ENCODE assay signal across 19 mouse cellular contexts in the genomic region with DNA sequence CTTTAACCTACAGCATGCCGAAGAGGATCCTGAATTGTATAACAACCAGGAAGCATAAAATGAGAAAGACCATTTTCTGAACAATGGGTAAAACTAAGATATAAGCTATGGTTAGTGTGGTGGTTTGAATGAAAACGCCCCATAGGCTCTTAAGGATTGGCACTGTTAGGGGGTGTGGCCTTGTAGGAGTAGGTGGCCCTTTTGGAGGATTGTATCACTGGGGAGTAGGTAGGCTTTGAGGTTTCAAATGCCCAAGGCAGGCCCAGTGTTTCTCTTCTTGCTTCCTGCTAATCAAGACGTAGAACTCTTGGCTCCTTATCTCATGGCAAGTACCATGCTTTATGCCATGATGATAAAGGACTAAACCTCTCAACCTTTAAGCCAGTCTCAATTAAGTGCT. TPM values are rescaled to one million over a fixed set of nuclear protein-coding genes. Genes with fewer than 3 reads are reported as not detected.
"Had no signal": no experiment of that assay in that cellular context is flagged by ENCODE, and none has a peak within 500 bp of the region (broad histone marks: within the 10 kb centered on the region; RNA-seq: fewer than 3 reads in every experiment).

No protein-coding gene starts in this region.

- H3K9ac ChIP-seq: limb, embryonic 13.5 days; lung, embryonic 15.5 days; midbrain, embryonic 12.5 days; midbrain, embryonic 15.5 days; neural tube, embryonic 13.5 days had no signal

- H3K4me1 ChIP-seq: limb, embryonic 10.5 days; lung, embryonic 15.5 days; midbrain, embryonic 12.5 days; midbrain, embryonic 15.5 days; neural tube, embryonic 13.5 days had no signal

- H3K4me3 ChIP-seq: limb, embryonic 10.5 days; limb, embryonic 13.5 days; lung, embryonic 15.5 days; midbrain, embryonic 12.5 days; midbrain, embryonic 15.5 days; neural tube, embryonic 13.5 days had no signal

- ATAC-seq: inflammation-experienced regulatory T-cells, adult 6 months; intestine, embryonic 16.5 days; midbrain, embryonic 15.5 days had no signal

- H3K4me2 ChIP-seq: limb, embryonic 13.5 days; lung, embryonic 15.5 days; midbrain, embryonic 12.5 days; midbrain, embryonic 15.5 days; neural tube, embryonic 13.5 days had no signal

- H3K27me3 ChIP-seq: limb, embryonic 13.5 days; lung, embryonic 15.5 days; midbrain, embryonic 12.5 days; midbrain, embryonic 15.5 days; neural tube, embryonic 13.5 days had no signal

- DNase-seq: kidney, adult 18-20 months; kidney, adult 9 months; kidney, postnatal 14 days; kidney, postnatal 4 days; lung, postnatal 10 days; lung, postnatal 36 days; retina, postnatal 1 day; thymus, adult 18-20 months; thymus, postnatal 36 days had no signal

- H3K27ac ChIP-seq: limb, embryonic 10.5 days; limb, embryonic 13.5 days; lung, embryonic 15.5 days; midbrain, embryonic 12.5 days; midbrain, embryonic 15.5 days; neural tube, embryonic 13.5 days had no signal

- H3K9me3 ChIP-seq: limb, embryonic 10.5 days; limb, embryonic 13.5 days; lung, embryonic 15.5 days; midbrain, embryonic 12.5 days; midbrain, embryonic 15.5 days; neural tube, embryonic 13.5 days had no signal

RNA-seq across cellular contexts. Expression of a gene that starts 50.6 kb away (rescaled TPM):
- total RNA-seq: neutrophil, adult 5-6 weeks had no signal
- polyA plus RNA-seq: liver, adult 2 months had no signal
